Mouse (Mus musculus) liver, adult 2 months (tissue): ENCODE data around the gene Arid3c. TPM values are rescaled to one million over a fixed set of nuclear protein-coding genes. Genes with fewer than 3 reads are reported as not detected.
"Not testable (repeated sequence)": the region's sequence is repeated elsewhere in the genome, so short reads cannot be mapped to it uniquely, and the experiment has no call there.

Experiments
- DNase-seq: peaks from one replicate; pipeline ENCODE4 v3.0.0-alpha.2; 2011; ENCODE audit warnings: low read depth, low spot score; ENCODE audit errors: extremely low read depth
- H3K27ac ChIP-seq: fragments of 200-500 bp; replicated peaks from 2 replicates; pipeline ENCODE4 v1.5.1; 2012; ENCODE audit warnings: low read depth, mild to moderate bottlenecking, control low read depth, inconsistent platforms, low read length; ENCODE audit not compliant: insufficient read depth
- H3K27me3 ChIP-seq: fragments of 200-500 bp; 2 replicates; pipeline ENCODE4 v1.6.1; 2012; ENCODE audit warnings: mild to moderate bottlenecking, moderate library complexity, low read length, inconsistent platforms; ENCODE audit not compliant: control insufficient read depth, insufficient read depth
- H3K36me3 ChIP-seq: fragments of 200-500 bp; 2 replicates; pipeline ENCODE4 v1.6.1; 2012; ENCODE audit warnings: low read length, inconsistent platforms; ENCODE audit not compliant: control insufficient read depth, insufficient read depth
- H3K4me1 ChIP-seq: fragments of 200-500 bp; 2 replicates; pipeline ENCODE4 v1.6.1; 2011; ENCODE audit warnings: low read length; ENCODE audit not compliant: control insufficient read depth, insufficient read depth
- H3K4me3 ChIP-seq: fragments of 200-500 bp; 2 replicates; pipeline ENCODE4 v1.5.1; 2011; ENCODE audit warnings: low read depth, mild to moderate bottlenecking, control low read depth, low read length, moderate library complexity; ENCODE audit not compliant: insufficient read depth
- H3K79me2 ChIP-seq: fragments of 200-500 bp; 2 replicates; pipeline ENCODE4 v1.6.1; 2012; ENCODE audit warnings: inconsistent platforms, mild to moderate bottlenecking, low read length, moderate library complexity; ENCODE audit not compliant: control insufficient read depth, insufficient read depth
- H3K9ac ChIP-seq: fragments of 200-500 bp; 2 replicates; pipeline ENCODE4 v1.6.1; 2012; ENCODE audit warnings: low read depth, mild to moderate bottlenecking, control low read depth, inconsistent platforms, low read length
- CTCF ChIP-seq: fragments of 200-500 bp; IDR thresholded peaks from 2 replicates; pipeline ENCODE4 v1.5.1; 2011; ENCODE audit warnings: low read depth, low read length, control low read depth
- POLR2A ChIP-seq: fragments of 200-500 bp; IDR thresholded peaks from 2 replicates; pipeline ENCODE4 v1.6.1; 2011; ENCODE audit warnings: low read length, control low read depth; ENCODE audit not compliant: insufficient read depth; ENCODE audit errors: extremely low read depth
- WGBS: fragments of 180-500 bp; shearing (Covaris S2); methylation state at CpG from one replicate; pipeline ENCODE4 v1.1.7; 2018; 5-methylcytosine and 5-hydroxymethylcytosine counted together
- polyA plus RNA-seq: library from polyadenylated mRNA; depleted of rRNA; stranded (reverse); fragments of >200 nt; gene quantifications from 2 replicates; pipeline ENCODE4 v1.2.3, GENCODE M21; 2012
- total RNA-seq: library from RNA; depleted of rRNA; stranded (reverse); fragments of >200 nt; gene quantifications from 2 replicates; pipeline ENCODE4 v1.2.3, GENCODE M21; 2014

The Arid3c gene
- total and polyA plus RNA-seq, 2 experiments, result not detected

- DNase-seq, result peak; percentile 36
- no peaks in the 10 kb centered on the region for H3K79me2 ChIP-seq
- H3K4me3 ChIP-seq, result no peak overlapping the region
- no peak overlapping the region for H3K27ac ChIP-seq
- H3K4me1 ChIP-seq, result peaks cover 4% of the 10 kb centered on the region; the same call in 1 of the 2 replicates
- no peak overlapping the region for H3K9ac ChIP-seq
- no peaks in the 10 kb centered on the region for H3K36me3 ChIP-seq
- no peak for TF ChIP-seq POLR2A
- peak; percentile 72 for TF ChIP-seq CTCF
- WGBS, result 12% methylated on average over 13 of the region's 13 CpGs
- no peaks in the 10 kb centered on the region for H3K27me3 ChIP-seq
Measured at GRCm38 (mm10) chr4:41707011-41707535, 23.9 kb downstream of the Arid3c start.

GRCm38 (mm10) chr4:41705922-41706754 is 24.8 kb downstream of the Arid3c start:
- H3K27ac ChIP-seq, result no peak overlapping the region
- H3K9ac ChIP-seq, result no peak overlapping the region
- H3K79me2 ChIP-seq, result no peaks in the 10 kb centered on the region
- H3K4me3 ChIP-seq, result no peak overlapping the region
- TF ChIP-seq POLR2A (no peak), CTCF (no peak)
- H3K4me1 ChIP-seq, result no peaks in the 10 kb centered on the region
- no peak for DNase-seq
- no peaks in the 10 kb centered on the region for H3K36me3 ChIP-seq
- 63% methylated on average over 19 of the region's 19 CpGs for WGBS
- no peaks in the 10 kb centered on the region for H3K27me3 ChIP-seq

- no peaks in the 10 kb centered on the region for H3K36me3 ChIP-seq
- H3K9ac ChIP-seq, result no peak overlapping the region
- no peaks in the 10 kb centered on the region for H3K27me3 ChIP-seq
- no peaks in the 10 kb centered on the region for H3K79me2 ChIP-seq
- no peak for DNase-seq
- WGBS, result 17% methylated on average over 5 of the region's 5 CpGs
- TF ChIP-seq CTCF (no peak), POLR2A (no peak)
- H3K4me3 ChIP-seq, result no peak overlapping the region
- H3K27ac ChIP-seq, result no peak overlapping the region
- H3K4me1 ChIP-seq, result no peaks in the 10 kb centered on the region
Measured at GRCm38 (mm10) chr4:41704651-41705050, 26.3 kb downstream of the Arid3c start.

- H3K79me2 ChIP-seq, DNase-seq, H3K4me3 ChIP-seq, H3K27me3 ChIP-seq, H3K4me1 ChIP-seq, H3K9ac ChIP-seq, H3K27ac ChIP-seq, H3K36me3 ChIP-seq: not testable (repeated sequence)
- WGBS, result 79% methylated on average over 2 of the region's 2 CpGs
Measured at GRCm38 (mm10) chr4:41702226-41702625, 28.7 kb downstream of the Arid3c start.

- H3K4me3 ChIP-seq, H3K79me2 ChIP-seq, DNase-seq, H3K27me3 ChIP-seq, H3K4me1 ChIP-seq, H3K9ac ChIP-seq, H3K36me3 ChIP-seq, H3K27ac ChIP-seq: not testable (repeated sequence)
- 71% methylated on average over 2 of the region's 8 CpGs for WGBS
Measured at GRCm38 (mm10) chr4:41700224-41700623, 30.7 kb downstream of the Arid3c start.

- H3K79me2 ChIP-seq, H3K4me1 ChIP-seq, H3K27me3 ChIP-seq, H3K9ac ChIP-seq, DNase-seq, H3K36me3 ChIP-seq, H3K4me3 ChIP-seq: not testable (repeated sequence)
- WGBS, result 72% methylated on average over 10 of the region's 10 CpGs
- peak within 1 kb of the TSS; percentile 52; the same call in 1 of the 2 replicates for H3K27ac ChIP-seq
Measured at GRCm38 (mm10) chr4:41699783-41700182, 31.2 kb downstream of the Arid3c start, which contains the start of gene Il11ra1. Gene Il11ra1, plus strand, starts transcription at chr4:41699989.

GRCm38 (mm10) chr4:41698421-41699016 is 32.4 kb downstream of the Arid3c start:
- not testable (repeated sequence) for DNase-seq, H3K36me3 ChIP-seq
- 31% methylated on average over 26 of the region's 32 CpGs for WGBS

More at GRCm38 (mm10) chr4:41698421-41699016, 32.4 kb downstream of the Arid3c start:
- H3K27me3 ChIP-seq, H3K79me2 ChIP-seq, H3K9ac ChIP-seq, H3K4me3 ChIP-seq, H3K27ac ChIP-seq, H3K4me1 ChIP-seq: not testable (repeated sequence)
